Mouse (Mus musculus): ENCODE results near the gene Ptpn1.

The Ptpn1 gene

GRCm38 (mm10) chr2:168019201-168019715 is 87.4 kb downstream of the Ptpn1 start:
- peak; percentile 85 for DNase-seq

GRCm38 (mm10) chr2:168023763-168024402 is 92.0 kb downstream of the Ptpn1 start:
- no peak for DNase-seq

GRCm38 (mm10) chr2:168025174-168025573 is 93.3 kb downstream of the Ptpn1 start:
- DNase-seq = peak; percentile 89

GRCm38 (mm10) chr2:168025882-168026281 is 94.0 kb downstream of the Ptpn1 start:
- DNase-seq = peak; percentile 51

GRCm38 (mm10) chr2:168026467-168026866 is 94.6 kb downstream of the Ptpn1 start:
- no peak for DNase-seq

GRCm38 (mm10) chr2:168028376-168028775 is 96.5 kb downstream of the Ptpn1 start:
- no peak for DNase-seq
